Mouse (Mus musculus): ENCODE data around the gene Nxpe3.
"Not testable (repeated sequence)": the region's sequence is repeated elsewhere in the genome, so short reads cannot be mapped to it uniquely, and the experiment has no call there.

Gene Nxpe3

GRCm38 (mm10) chr16:55889451-55889850 is 5.6 kb downstream of the Nxpe3 start:
- DNase-seq = no peak

GRCm38 (mm10) chr16:55888584-55888960 is 6.5 kb downstream of the Nxpe3 start:
- no peak for DNase-seq

GRCm38 (mm10) chr16:55887814-55888583 is 7.1 kb downstream of the Nxpe3 start:
- DNase-seq = no peak

- DNase-seq = no peak
Observed at GRCm38 (mm10) chr16:55884246-55884645, 10.8 kb downstream of the Nxpe3 start.

- DNase-seq = no peak
Observed at GRCm38 (mm10) chr16:55876025-55876424, 19.1 kb downstream of the Nxpe3 start.

GRCm38 (mm10) chr16:55863832-55864231 is 31.3 kb downstream of the Nxpe3 start:
- no peak for DNase-seq

- peak; percentile 61 for DNase-seq
Observed at GRCm38 (mm10) chr16:55863149-55863815, 31.8 kb downstream of the Nxpe3 start.

GRCm38 (mm10) chr16:55861104-55861503 is 34.0 kb downstream of the Nxpe3 start:
- DNase-seq = peak; percentile 33

- not testable (repeated sequence) for DNase-seq
Observed at GRCm38 (mm10) chr16:55859421-55859820, 35.7 kb downstream of the Nxpe3 start.

GRCm38 (mm10) chr16:55858465-55858864 is 36.6 kb downstream of the Nxpe3 start:
- DNase-seq = peak; percentile 66

- peak; percentile 41 for DNase-seq
Observed at GRCm38 (mm10) chr16:55852943-55853727, 42.0 kb downstream of the Nxpe3 start.

GRCm38 (mm10) chr16:55852515-55852914 is 42.6 kb downstream of the Nxpe3 start:
- DNase-seq = no peak

GRCm38 (mm10) chr16:55850485-55850884 is 44.6 kb downstream of the Nxpe3 start:
- DNase-seq = no peak

GRCm38 (mm10) chr16:55847679-55848078 is 47.4 kb downstream of the Nxpe3 start:
- DNase-seq = no peak

GRCm38 (mm10) chr16:55844847-55845246 is 50.2 kb downstream of the Nxpe3 start:
- no peak for DNase-seq

- no peak for DNase-seq
Observed at GRCm38 (mm10) chr16:55843919-55844318, 51.2 kb downstream of the Nxpe3 start.

GRCm38 (mm10) chr16:55843134-55843533 is 52.0 kb downstream of the Nxpe3 start:
- DNase-seq = no peak

GRCm38 (mm10) chr16:55841506-55841905 is 53.6 kb downstream of the Nxpe3 start:
- no peak for DNase-seq

GRCm38 (mm10) chr16:55838510-55839474 is 56.3 kb downstream of the Nxpe3 start, which contains the start of gene Nfkbiz:
Gene Nfkbiz, minus strand, starts transcription at chr16:55838899.
- DNase-seq = peak; percentile 56

GRCm38 (mm10) chr16:55838129-55838509 is 57.0 kb downstream of the Nxpe3 start:
- DNase-seq = no peak

GRCm38 (mm10) chr16:55837653-55838052 is 57.4 kb downstream of the Nxpe3 start:
- not testable (repeated sequence) for DNase-seq

GRCm38 (mm10) chr16:55837168-55837567 is 57.9 kb downstream of the Nxpe3 start:
- DNase-seq = no peak
